8 mouse cellular contexts compared by ENCODE assay signal in genomic region chr1:134708801-134709385, GRCm38 (mm10).
DNase-seq lines count a peak whose midpoint lies in the region; ATAC-seq and TF ChIP-seq lines count a peak whose summit lies in the region.

No protein-coding gene starts in this region.

- peaks cover 8% of the 10 kb centered on the region for H3K4me1 ChIP-seq in ES-Bruce4 (ENCODE audit: control insufficient read depth, insufficient read depth, low read length)
- H3K4me1 ChIP-seq in hindbrain, embryonic 13.5 days (replicated peaks): peaks cover 59% of the 10 kb centered on the region
- H3K4me1 ChIP-seq in liver, postnatal 0 days (ENCODE audit: insufficient read depth): peaks cover 9% of the 10 kb centered on the region

- H3K4me3 ChIP-seq in ES-Bruce4 (ENCODE audit: low read depth, low read length): peak overlapping the region; percentile 59
- H3K4me3 ChIP-seq in hindbrain, embryonic 13.5 days: peak overlapping the region; percentile 58
- H3K4me3 ChIP-seq in liver, postnatal 0 days (ENCODE audit: low read depth, low read length): peak overlapping the region; percentile 24

- intact Hi-C loops in gastrocnemius, postnatal 36 days (cut with DNase I): no loop called here

- peak overlapping the region; percentile 13 for H3K9ac ChIP-seq in ES-Bruce4 (ENCODE audit: low read depth, poor library complexity, severe bottlenecking)
- peak overlapping the region; percentile 78 for H3K9ac ChIP-seq in hindbrain, embryonic 13.5 days
- no peak overlapping the region for H3K9ac ChIP-seq in liver, postnatal 0 days (replicated peaks)

- H3K36me3 ChIP-seq in ES-Bruce4 (ENCODE audit: control insufficient read depth, insufficient read depth, low read length, poor library complexity, severe bottlenecking): no peaks in the 10 kb centered on the region
- H3K36me3 ChIP-seq in hindbrain, embryonic 13.5 days: no peaks in the 10 kb centered on the region
- no peaks in the 10 kb centered on the region for H3K36me3 ChIP-seq in liver, postnatal 0 days (replicated peaks; ENCODE audit: insufficient read depth, low read length)

- TF ChIP-seq CTCF in ES-Bruce4 (IDR thresholded peaks at IDR 0.05; ENCODE audit: low read depth, low read length): no peak
- no peak for TF ChIP-seq CTCF in liver, postnatal 0 days (IDR thresholded peaks at IDR 0.05; ENCODE audit: low read depth)

- TF ChIP-seq EP300 in ES-Bruce4 (IDR thresholded peaks at IDR 0.05; ENCODE audit: insufficient read depth, low read depth, low read length): no peak
- TF ChIP-seq EP300 in liver, postnatal 0 days (IDR thresholded peaks at IDR 0.05; ENCODE audit: low read depth): no peak

- peaks cover 2% of the 10 kb centered on the region; the same call in 1 of the 2 replicates for H3K27me3 ChIP-seq in ES-Bruce4 (ENCODE audit: control insufficient read depth, insufficient read depth, low read length, poor library complexity, severe bottlenecking)
- peaks cover 69% of the 10 kb centered on the region for H3K27me3 ChIP-seq in hindbrain, embryonic 13.5 days
- peaks cover 40% of the 10 kb centered on the region for H3K27me3 ChIP-seq in liver, postnatal 0 days (ENCODE audit: insufficient read depth, low read length)

- no peak for TF ChIP-seq POLR2A in ES-Bruce4 (IDR thresholded peaks at IDR 0.05; ENCODE audit: insufficient read depth, low read length)

- peak overlapping the region; percentile 96 for H3K4me2 ChIP-seq in hindbrain, embryonic 13.5 days
- peak overlapping the region; percentile 65 for H3K4me2 ChIP-seq in liver, postnatal 0 days (ENCODE audit: low read depth, low read length)

- H3K27ac ChIP-seq in ES-Bruce4 (ENCODE audit: insufficient read depth, low read length): no peak overlapping the region
- peak overlapping the region; percentile 35; the same call in 1 of the 2 replicates for H3K27ac ChIP-seq in hindbrain, embryonic 13.5 days
- H3K27ac ChIP-seq in liver, postnatal 0 days (ENCODE audit: low read depth): no peak overlapping the region

- H3K9me3 ChIP-seq in ES-Bruce4 (replicated peaks; ENCODE audit: control insufficient read depth, insufficient read depth, low read length, poor library complexity, severe bottlenecking): no peaks in the 10 kb centered on the region
- H3K9me3 ChIP-seq in hindbrain, embryonic 13.5 days: no peaks in the 10 kb centered on the region
- no peaks in the 10 kb centered on the region for H3K9me3 ChIP-seq in liver, postnatal 0 days (ENCODE audit: low read length)

- under 1% methylated on average over 43 of the region's 46 CpGs for WGBS in hindbrain, embryonic 13.5 days
- WGBS in liver, postnatal 0 days (ENCODE audit: insufficient replicate concordance): under 1% methylated on average over 46 of the region's 46 CpGs

- ATAC-seq in hindbrain, embryonic 13.5 days (ENCODE audit: low FRiP score): peak; percentile 66
- no peak for ATAC-seq in liver, postnatal 0 days

- peak; percentile 43 for DNase-seq in gastrocnemius, postnatal 10 days
- no peak for DNase-seq in gastrocnemius, postnatal 36 days
- DNase-seq in embryo, embryonic 11 days: peak; percentile 82
- DNase-seq in liver, postnatal 0 days: peak; percentile 38
- peak; percentile 37 for DNase-seq in retina, postnatal 7 days (ENCODE audit: low read depth, low spot score)
- no peak for DNase-seq in urinary bladder, postnatal 25 days (ENCODE audit: low spot score)

Comparison
In these comparisons a context has a peak if more than half of its experiments do, and no peak if none do; other contexts are left out.
1. DNase-seq: peak in gastrocnemius, postnatal 10 days (single experiment), embryo, embryonic 11 days (single experiment), liver, postnatal 0 days (single experiment) and retina, postnatal 7 days (single experiment); none in gastrocnemius, postnatal 36 days (0 of 2) and urinary bladder, postnatal 25 days (single experiment).
2. Peak in every context shown above with its lines, with median percentiles within 50 percentile points of each other: H3K4me3 ChIP-seq.